Mouse (Mus musculus): ENCODE measurements at regions not wholly inside any gene's neighbourhood (a gene's known extent, or its start where the extent isn't known, plus 50 kb on each side); places are given as distances from the start of the nearest gene placed in this dataset.

GRCm38 (mm10) chr3:10697698-10698452 lies 362.4 kb upstream of the Gm38303 start:
- TF ChIP-seq EP300 (IDR thresholded peaks at IDR 0.05; ENCODE audit: low read depth), result no peak
- no peak for TF ChIP-seq CTCF (IDR thresholded peaks at IDR 0.05; ENCODE audit: low read depth)
